Mouse (Mus musculus) B cell, adult 67 days (primary cell): Measurements from ENCODE around the gene Fbxo31. TPM values are rescaled to one million over a fixed set of nuclear protein-coding genes. Genes with fewer than 3 reads are reported as not detected.

Experiments
- total RNA-seq, 2 experiments: library from RNA; stranded (reverse); gene quantifications; 4 replicates each; pipeline ENCODE4 v1.2.4; 2023

Fbxo31 gene
- total RNA-seq, result 10 to 100 TPM; 18.7 to 21.2 TPM

GRCm38 (mm10) chr8:121578676-121579451, at the start of gene Fbxo31:
Gene Fbxo31 (minus strand): TSS chr8:121578806.

GRCm38 (mm10) chr8:121590203-121591177, 11.9 kb upstream of the Fbxo31 start, which contains the start of gene Map1lc3b:
Gene Map1lc3b (plus strand): TSS chr8:121590361.

GRCm38 (mm10) chr8:121544276-121544785, 34.3 kb downstream of the Fbxo31 start, which contains the start of gene 1700018B08Rik:
Gene 1700018B08Rik (minus strand): TSS chr8:121544320.

Other genes with a start within 250 kb of the Fbxo31 start
- not detected for gene 1700018B08Rik, start 34.5 kb downstream of the Fbxo31 start, total RNA-seq
- gene Map1lc3b, start 11.6 kb upstream of the Fbxo31 start, total RNA-seq, result 100 to 1,000 TPM; 178 to 180 TPM
- not detected for gene Zcchc14, start 74.1 kb upstream of the Fbxo31 start, total RNA-seq
- not detected for gene Jph3, start 150.8 kb upstream of the Fbxo31 start, total RNA-seq